Mouse (Mus musculus): ENCODE results near the gene Tnrc6c. TPM values are rescaled to one million over a fixed set of nuclear protein-coding genes. Genes with fewer than 3 reads are reported as not detected.

Tnrc6c gene
- polyA plus RNA-seq, 1 experiment from 2014 or later = 8.1 TPM

GRCm38 (mm10) chr11:117764319-117764718, 110.2 kb downstream of the Tnrc6c start:
- Histone ChIP-seq H3K4me2 (no peak overlapping the region), H3K9ac (ENCODE audit: low read depth, low read length) (no peak overlapping the region), H3K36me3 (ENCODE audit: control insufficient read depth, insufficient read depth, low read length) (peaks cover 28% of the 10 kb centered on the region), H3K27ac (ENCODE audit: low read depth, low read length) (no peak overlapping the region), H3K9me3 (replicated peaks; ENCODE audit: control insufficient read depth, low read length) (no peaks in the 10 kb centered on the region), H3K27me3 (ENCODE audit: control insufficient read depth, insufficient read depth, low read length) (no peaks in the 10 kb centered on the region), H3K4me3 (ENCODE audit: low read depth, low read length) (no peak overlapping the region), H3K4me1 (ENCODE audit: control insufficient read depth, insufficient read depth, low read length) (peaks cover 5% of the 10 kb centered on the region; the same call in 1 of the 2 replicates)
- WGBS (ENCODE audit: insufficient replicate concordance) = 87% methylated on average over 9 of the region's 9 CpGs
- ATAC-seq (replicated peaks; ENCODE audit: insufficient number of reproducible peaks, low FRiP score, low TSS enrichment) = no peak

GRCm38 (mm10) chr11:117765361-117765760, 111.3 kb downstream of the Tnrc6c start:
- no peaks in the 10 kb centered on the region for H3K9me3 ChIP-seq (replicated peaks; ENCODE audit: control insufficient read depth, low read length)
- H3K4me1 ChIP-seq (ENCODE audit: control insufficient read depth, insufficient read depth, low read length) = peaks cover 5% of the 10 kb centered on the region; the same call in 1 of the 2 replicates
- H3K9ac ChIP-seq (ENCODE audit: low read depth, low read length) = no peak overlapping the region
- no peaks in the 10 kb centered on the region for H3K27me3 ChIP-seq (ENCODE audit: control insufficient read depth, insufficient read depth, low read length)
- H3K4me2 ChIP-seq = no peak overlapping the region
- no peak overlapping the region for H3K27ac ChIP-seq (ENCODE audit: low read depth, low read length)
- H3K4me3 ChIP-seq (ENCODE audit: low read depth, low read length) = no peak overlapping the region
- ATAC-seq (replicated peaks; ENCODE audit: insufficient number of reproducible peaks, low FRiP score, low TSS enrichment) = 0 out of 2 replicates have a peak, but pooled peaks have one; percentile 2
- H3K36me3 ChIP-seq (ENCODE audit: control insufficient read depth, insufficient read depth, low read length) = peaks cover 19% of the 10 kb centered on the region
- whole genome bisulfite sequencing (ENCODE audit: insufficient replicate concordance) = 78% methylated on average over 5 of the region's 5 CpGs

GRCm38 (mm10) chr11:117766275-117766674, 112.2 kb downstream of the Tnrc6c start:
- Histone ChIP-seq H3K9ac (ENCODE audit: low read depth, low read length) (no peak overlapping the region), H3K36me3 (ENCODE audit: control insufficient read depth, insufficient read depth, low read length) (peaks cover 16% of the 10 kb centered on the region), H3K27ac (ENCODE audit: low read depth, low read length) (no peak overlapping the region), H3K4me2 (no peak overlapping the region), H3K4me3 (ENCODE audit: low read depth, low read length) (no peak overlapping the region), H3K4me1 (ENCODE audit: control insufficient read depth, insufficient read depth, low read length) (peaks cover 5% of the 10 kb centered on the region; the same call in 1 of the 2 replicates), H3K27me3 (ENCODE audit: control insufficient read depth, insufficient read depth, low read length) (no peaks in the 10 kb centered on the region), H3K9me3 (replicated peaks; ENCODE audit: control insufficient read depth, low read length) (no peaks in the 10 kb centered on the region)
- WGBS (ENCODE audit: insufficient replicate concordance) = 69% methylated on average over 3 of the region's 3 CpGs
- ATAC-seq (replicated peaks; ENCODE audit: insufficient number of reproducible peaks, low FRiP score, low TSS enrichment) = no peak

- Histone ChIP-seq H3K4me1 (ENCODE audit: control insufficient read depth, insufficient read depth, low read length) (peaks cover 5% of the 10 kb centered on the region; the same call in 1 of the 2 replicates), H3K4me3 (ENCODE audit: low read depth, low read length) (no peak overlapping the region), H3K27ac (ENCODE audit: low read depth, low read length) (no peak overlapping the region), H3K4me2 (no peak overlapping the region), H3K9me3 (replicated peaks; ENCODE audit: control insufficient read depth, low read length) (no peaks in the 10 kb centered on the region), H3K36me3 (ENCODE audit: control insufficient read depth, insufficient read depth, low read length) (peaks cover 24% of the 10 kb centered on the region), H3K27me3 (ENCODE audit: control insufficient read depth, insufficient read depth, low read length) (no peaks in the 10 kb centered on the region), H3K9ac (ENCODE audit: low read depth, low read length) (no peak overlapping the region)
- ATAC-seq (replicated peaks; ENCODE audit: insufficient number of reproducible peaks, low FRiP score, low TSS enrichment) = no peak
- WGBS (ENCODE audit: insufficient replicate concordance) = 84% methylated on average over 20 of the region's 20 CpGs
Observed at GRCm38 (mm10) chr11:117768725-117769682, 114.9 kb downstream of the Tnrc6c start.

DNA sequence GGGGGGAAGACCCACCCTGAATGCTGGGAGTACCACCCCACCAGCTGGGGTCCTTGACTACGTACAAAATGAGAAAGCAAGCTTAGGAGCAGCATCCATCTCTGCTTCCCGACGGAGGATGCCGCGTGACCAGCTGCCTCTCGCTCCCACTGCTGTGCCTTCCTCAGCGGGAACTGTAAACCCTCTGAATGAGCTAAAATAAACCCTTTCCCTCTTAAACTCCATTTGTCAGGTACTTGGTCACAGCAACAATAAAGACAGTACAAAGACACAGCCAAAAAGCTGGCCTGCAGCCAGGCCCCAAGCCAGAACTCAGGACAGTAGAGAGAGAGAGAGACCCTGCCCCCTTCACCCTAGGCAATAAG, 115.6 kb downstream of the Tnrc6c start:
- Histone ChIP-seq H3K27ac (ENCODE audit: low read depth, low read length) (no peak overlapping the region), H3K36me3 (ENCODE audit: control insufficient read depth, insufficient read depth, low read length) (peaks cover 23% of the 10 kb centered on the region), H3K27me3 (ENCODE audit: control insufficient read depth, insufficient read depth, low read length) (no peaks in the 10 kb centered on the region), H3K4me3 (ENCODE audit: low read depth, low read length) (no peak overlapping the region), H3K4me1 (ENCODE audit: control insufficient read depth, insufficient read depth, low read length) (peaks cover 5% of the 10 kb centered on the region; the same call in 1 of the 2 replicates), H3K9me3 (replicated peaks; ENCODE audit: control insufficient read depth, low read length) (no peaks in the 10 kb centered on the region), H3K4me2 (no peak overlapping the region), H3K9ac (ENCODE audit: low read depth, low read length) (no peak overlapping the region)
- ATAC-seq (replicated peaks; ENCODE audit: insufficient number of reproducible peaks, low FRiP score, low TSS enrichment) = no peak
- 90% methylated on average over 7 of the region's 7 CpGs for WGBS (ENCODE audit: insufficient replicate concordance)

- no peak overlapping the region for H3K27ac ChIP-seq (ENCODE audit: low read depth, low read length)
- peaks cover 5% of the 10 kb centered on the region; the same call in 1 of the 2 replicates for H3K4me1 ChIP-seq (ENCODE audit: control insufficient read depth, insufficient read depth, low read length)
- H3K4me2 ChIP-seq = no peak overlapping the region
- no peaks in the 10 kb centered on the region for H3K9me3 ChIP-seq (replicated peaks; ENCODE audit: control insufficient read depth, low read length)
- 91% methylated on average over 10 of the region's 10 CpGs for WGBS (ENCODE audit: insufficient replicate concordance)
- H3K4me3 ChIP-seq (ENCODE audit: low read depth, low read length) = no peak overlapping the region
- H3K9ac ChIP-seq (ENCODE audit: low read depth, low read length) = no peak overlapping the region
- no peaks in the 10 kb centered on the region for H3K27me3 ChIP-seq (ENCODE audit: control insufficient read depth, insufficient read depth, low read length)
- ATAC-seq (replicated peaks; ENCODE audit: insufficient number of reproducible peaks, low FRiP score, low TSS enrichment) = no peak
- H3K36me3 ChIP-seq (ENCODE audit: control insufficient read depth, insufficient read depth, low read length) = peaks cover 19% of the 10 kb centered on the region
Observed at GRCm38 (mm10) chr11:117770407-117770806, 116.3 kb downstream of the Tnrc6c start.

- Histone ChIP-seq H3K27me3 (ENCODE audit: control insufficient read depth, insufficient read depth, low read length) (no peaks in the 10 kb centered on the region), H3K4me2 (no peak overlapping the region), H3K9me3 (replicated peaks; ENCODE audit: control insufficient read depth, low read length) (no peaks in the 10 kb centered on the region), H3K9ac (ENCODE audit: low read depth, low read length) (no peak overlapping the region), H3K4me3 (ENCODE audit: low read depth, low read length) (no peak overlapping the region), H3K27ac (ENCODE audit: low read depth, low read length) (no peak overlapping the region), H3K4me1 (ENCODE audit: control insufficient read depth, insufficient read depth, low read length) (no peaks in the 10 kb centered on the region), H3K36me3 (ENCODE audit: control insufficient read depth, insufficient read depth, low read length) (peaks cover 25% of the 10 kb centered on the region)
- WGBS (ENCODE audit: insufficient replicate concordance) = 91% methylated on average over 7 of the region's 7 CpGs
- no peak for ATAC-seq (replicated peaks; ENCODE audit: insufficient number of reproducible peaks, low FRiP score, low TSS enrichment)
Observed at GRCm38 (mm10) chr11:117772352-117772751, 118.3 kb downstream of the Tnrc6c start.

DNA sequence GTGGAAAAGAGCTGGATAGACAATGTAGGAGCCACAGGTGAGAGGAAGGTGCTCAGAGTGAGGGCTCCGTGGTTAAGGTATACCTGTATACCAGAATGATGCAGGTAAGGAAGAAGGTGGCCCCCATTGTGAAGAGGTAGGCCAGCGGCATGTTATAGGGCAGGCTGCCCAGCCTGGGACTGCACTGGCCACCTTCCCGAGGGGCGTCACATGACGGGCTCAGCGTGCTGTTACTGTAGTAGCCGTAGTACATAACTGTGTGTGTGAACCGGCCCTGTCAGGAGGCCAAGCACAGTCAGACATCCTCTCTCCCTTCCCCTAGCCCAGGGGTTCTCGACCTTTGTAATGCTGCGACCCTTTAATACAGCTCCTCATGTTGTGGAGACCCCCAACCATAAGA, 120.8 kb downstream of the Tnrc6c start:
- no peak overlapping the region for H3K4me3 ChIP-seq (ENCODE audit: low read depth, low read length)
- H3K4me2 ChIP-seq = no peak overlapping the region
- H3K36me3 ChIP-seq (ENCODE audit: control insufficient read depth, insufficient read depth, low read length) = peaks cover 25% of the 10 kb centered on the region
- H3K27ac ChIP-seq (ENCODE audit: low read depth, low read length) = no peak overlapping the region
- WGBS (ENCODE audit: insufficient replicate concordance) = 91% methylated on average over 10 of the region's 10 CpGs
- ATAC-seq (replicated peaks; ENCODE audit: insufficient number of reproducible peaks, low FRiP score, low TSS enrichment) = no peak
- no peaks in the 10 kb centered on the region for H3K27me3 ChIP-seq (ENCODE audit: control insufficient read depth, insufficient read depth, low read length)
- H3K9me3 ChIP-seq (replicated peaks; ENCODE audit: control insufficient read depth, low read length) = no peaks in the 10 kb centered on the region
- H3K9ac ChIP-seq (ENCODE audit: low read depth, low read length) = no peak overlapping the region
- H3K4me1 ChIP-seq (ENCODE audit: control insufficient read depth, insufficient read depth, low read length) = peaks cover 14% of the 10 kb centered on the region

All from heart, embryonic 11.5 days (tissue).